Mouse (Mus musculus) spleen, adult 18-20 months (tissue): Measurements from ENCODE around the gene Shc3.

Experiments used
- DNase-seq, 2 experiments: peaks; one replicate each; pipeline ENCODE4 v3.0.0; 2022; ENCODE audit warnings: mixed read lengths in 2 of 2

The Shc3 gene

DNA sequence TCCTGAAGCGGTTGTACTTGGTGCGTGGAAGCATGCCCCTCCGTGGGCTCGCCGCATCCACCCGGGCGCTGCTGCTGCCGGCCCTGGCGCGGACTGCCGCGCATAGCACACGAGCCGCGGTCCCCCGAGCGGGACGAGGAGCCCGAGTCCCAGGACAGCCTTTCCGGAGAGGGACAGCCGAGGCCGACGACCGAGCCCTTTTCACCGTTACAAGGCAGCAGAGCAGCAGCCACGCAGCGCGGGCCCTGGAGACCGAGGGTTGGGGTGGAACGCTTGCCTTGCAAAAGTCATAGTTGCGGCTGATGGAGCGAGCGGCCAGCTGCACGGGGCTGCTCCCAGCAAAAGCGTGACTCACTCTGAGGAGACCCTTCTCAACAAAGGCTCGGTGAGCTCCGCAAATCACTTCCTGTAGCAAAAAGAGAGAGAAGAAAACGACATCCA lies 1.8 kb downstream of the Shc3 start:
- DNase-seq = no peak

- DNase-seq = no peak
Measured at GRCm38 (mm10) chr13:51567078-51567395, 2.2 kb downstream of the Shc3 start.

DNA sequence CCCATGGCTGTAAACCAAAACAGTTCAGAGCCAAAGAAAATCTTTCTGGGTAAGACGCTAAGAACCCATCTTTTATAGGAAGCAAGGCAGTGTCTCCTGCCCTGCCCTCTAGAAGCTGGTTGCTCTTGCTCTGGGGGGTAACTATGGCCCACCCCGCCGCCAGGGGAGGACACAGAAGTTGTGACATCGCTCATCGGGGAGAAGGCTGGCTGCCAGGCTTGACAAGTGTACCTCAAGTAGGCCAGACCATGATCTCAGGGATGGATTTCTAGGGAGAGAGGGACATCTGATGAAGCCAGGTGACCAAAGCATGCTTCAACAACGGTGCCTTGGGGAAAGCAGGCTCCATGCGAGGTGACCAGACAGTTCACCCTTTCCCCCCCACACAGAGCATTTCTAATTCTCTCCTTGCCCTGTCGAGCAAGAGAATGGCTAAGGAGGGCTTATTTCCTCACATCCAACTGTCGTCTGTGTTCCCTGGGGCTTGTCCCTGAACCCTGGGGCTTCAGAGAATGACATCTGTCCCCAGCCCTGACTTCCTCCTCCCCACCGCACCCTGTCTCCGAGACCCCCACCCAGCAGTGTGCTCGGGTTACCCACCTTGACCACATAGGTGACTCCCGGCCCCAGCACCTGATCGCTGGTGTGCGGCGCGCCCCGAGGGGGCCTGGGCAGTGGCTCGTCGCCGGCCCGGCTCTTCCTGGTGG lies 2.7 kb downstream of the Shc3 start:
- DNase-seq = no peak

GRCm38 (mm10) chr13:51564741-51565140 lies 4.5 kb downstream of the Shc3 start:
- no peak for DNase-seq

GRCm38 (mm10) chr13:51553343-51553742 lies 15.9 kb downstream of the Shc3 start:
- no peak for DNase-seq

GRCm38 (mm10) chr13:51552233-51552632 lies 17.0 kb downstream of the Shc3 start:
- no peak for DNase-seq

GRCm38 (mm10) chr13:51551824-51552223 lies 17.4 kb downstream of the Shc3 start:
- DNase-seq = no peak

DNA sequence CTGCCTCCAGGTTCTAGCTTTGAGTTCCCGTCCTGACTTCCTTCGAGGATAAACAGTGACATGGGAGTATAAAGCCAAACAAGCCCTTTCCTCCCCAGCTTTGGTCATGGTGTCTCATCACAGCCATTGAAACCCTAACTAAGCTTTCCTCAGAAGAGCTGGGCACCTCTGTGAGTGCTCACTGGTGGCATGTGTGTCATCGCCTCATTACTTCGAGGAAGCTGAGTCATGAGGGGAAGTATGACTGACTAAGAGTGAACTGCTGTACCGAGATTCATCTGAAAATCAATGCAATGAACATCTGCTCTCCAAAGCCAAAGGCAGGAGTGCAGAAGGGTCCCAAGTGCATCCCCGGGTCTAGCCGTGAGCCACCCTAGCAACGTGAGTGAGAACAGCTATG lies 29.4 kb downstream of the Shc3 start:
- no peak for DNase-seq

DNA sequence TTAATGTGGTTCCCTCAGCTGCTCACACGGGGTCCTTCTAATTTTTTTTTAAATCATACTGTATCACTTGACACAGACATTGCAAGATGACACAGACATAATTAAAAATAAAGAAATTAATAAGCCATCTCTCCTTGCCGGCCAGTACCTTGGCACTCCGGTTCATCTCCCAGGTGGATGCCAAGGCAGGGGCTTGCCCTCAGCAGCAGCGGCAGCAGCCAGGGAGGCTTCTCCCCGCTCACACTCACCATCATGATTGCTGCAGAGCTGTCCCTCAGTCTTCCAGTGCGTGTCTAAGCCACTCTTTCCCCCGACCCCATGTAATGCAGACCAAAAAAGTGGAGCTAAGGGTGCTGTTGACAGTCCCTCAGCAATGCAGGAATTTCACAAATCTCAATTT lies 33.9 kb downstream of the Shc3 start:
- DNase-seq = no peak

- DNase-seq = no peak
Measured at GRCm38 (mm10) chr13:51526480-51526879, 42.7 kb downstream of the Shc3 start.

- no peak for DNase-seq
Measured at GRCm38 (mm10) chr13:51524316-51524715, 44.9 kb downstream of the Shc3 start.

GRCm38 (mm10) chr13:51523311-51523710 lies 45.9 kb downstream of the Shc3 start:
- no peak for DNase-seq

GRCm38 (mm10) chr13:51518880-51519279 lies 50.3 kb downstream of the Shc3 start:
- DNase-seq = no peak

DNA sequence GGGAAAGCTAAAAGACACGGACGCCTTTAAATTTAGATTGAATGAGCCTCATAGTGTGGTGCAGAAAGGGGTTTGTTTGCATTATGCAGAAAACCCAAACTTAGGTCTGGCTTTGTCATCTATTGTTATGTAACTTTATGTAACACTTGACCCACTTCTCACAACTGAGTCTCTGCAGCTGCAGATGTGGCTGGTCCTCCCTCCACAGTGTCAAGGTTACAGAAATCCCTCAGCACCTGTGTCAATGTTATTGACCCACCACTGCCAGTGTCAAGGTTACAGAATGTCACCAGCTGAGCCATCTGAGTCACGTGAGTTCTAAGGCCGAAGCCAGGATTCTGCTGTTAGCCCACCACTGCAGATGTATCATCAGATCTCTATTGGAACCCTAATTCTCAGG lies 51.3 kb downstream of the Shc3 start:
- DNase-seq = no peak

- no peak for DNase-seq
Measured at GRCm38 (mm10) chr13:51508836-51509235, 60.4 kb downstream of the Shc3 start.

- no peak for DNase-seq
Measured at GRCm38 (mm10) chr13:51505711-51506110, 63.5 kb downstream of the Shc3 start.

DNA sequence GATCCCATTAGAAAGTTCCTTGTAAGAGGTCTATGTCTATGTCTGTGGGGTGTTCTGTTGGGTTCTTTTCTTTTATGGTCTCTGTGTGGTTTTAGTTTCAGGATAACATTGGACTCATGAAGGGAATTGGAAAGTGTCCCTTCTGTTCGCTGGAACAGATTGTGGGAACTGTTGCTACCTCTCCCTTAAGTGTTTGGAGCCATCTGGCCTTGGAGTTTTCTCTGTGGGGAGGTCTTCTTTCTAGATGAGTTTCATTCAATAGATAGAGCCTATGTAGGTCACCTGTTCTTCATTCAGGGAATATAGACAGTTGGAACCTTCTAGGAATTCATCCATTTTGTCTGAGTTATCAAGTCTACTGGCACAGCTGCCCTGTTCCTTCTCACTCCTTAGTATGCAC lies 69.5 kb downstream of the Shc3 start:
- no peak for DNase-seq

GRCm38 (mm10) chr13:51493676-51494075 lies 75.5 kb downstream of the Shc3 start:
- DNase-seq = no peak

- no peak for DNase-seq
Measured at GRCm38 (mm10) chr13:51491649-51492435, 77.4 kb downstream of the Shc3 start.

GRCm38 (mm10) chr13:51490195-51490594 lies 79.0 kb downstream of the Shc3 start:
- DNase-seq = no peak

DNA sequence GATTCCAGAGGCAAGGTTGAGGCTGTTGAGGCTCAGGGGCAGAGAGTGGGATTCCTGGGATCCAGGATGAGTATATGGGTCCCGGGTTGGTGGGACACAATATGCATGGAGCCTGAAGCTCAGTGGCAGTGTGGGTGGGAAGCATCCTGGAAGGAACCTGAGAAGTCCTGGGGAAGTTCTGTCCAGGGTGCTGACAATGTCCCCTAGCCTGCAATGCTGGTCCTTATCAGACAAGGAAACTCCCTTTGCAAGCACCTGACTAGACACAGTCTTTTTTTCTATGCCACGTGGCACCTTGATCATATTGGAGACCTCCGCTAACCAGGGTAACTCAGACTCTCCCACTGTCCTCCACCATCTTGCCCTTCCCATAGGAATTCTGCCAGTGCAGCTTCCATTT lies 80.3 kb downstream of the Shc3 start:
- no peak for DNase-seq

DNA sequence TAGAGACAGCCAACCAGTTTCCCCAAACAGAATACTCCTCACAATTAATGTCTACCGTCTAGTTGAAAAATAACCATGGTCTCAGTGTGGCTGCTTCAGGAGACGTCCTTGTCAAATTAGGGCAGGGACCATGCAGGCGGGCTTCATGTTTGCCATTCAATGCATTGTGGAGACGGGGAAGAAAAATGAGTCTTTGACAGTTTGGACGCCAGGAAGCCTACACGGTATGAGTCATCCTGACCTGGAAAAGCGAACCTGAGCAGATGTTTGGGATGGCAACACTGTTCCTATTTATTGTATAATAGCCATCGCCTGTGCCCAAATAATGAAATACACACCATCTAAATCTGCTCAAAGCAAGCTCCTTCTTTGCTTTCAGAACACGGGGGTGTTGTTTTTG lies 83.9 kb downstream of the Shc3 start:
- DNase-seq = no peak

- DNase-seq = no peak
Measured at GRCm38 (mm10) chr13:51482786-51483185, 86.4 kb downstream of the Shc3 start.

GRCm38 (mm10) chr13:51480341-51481011 lies 88.7 kb downstream of the Shc3 start:
- no peak for DNase-seq
